Mouse (Mus musculus): ENCODE results near the gene Ddo.
A peak's percentile ranks its signal among the peaks of the same experiment; 100 is the strongest.

The Ddo gene

DNA sequence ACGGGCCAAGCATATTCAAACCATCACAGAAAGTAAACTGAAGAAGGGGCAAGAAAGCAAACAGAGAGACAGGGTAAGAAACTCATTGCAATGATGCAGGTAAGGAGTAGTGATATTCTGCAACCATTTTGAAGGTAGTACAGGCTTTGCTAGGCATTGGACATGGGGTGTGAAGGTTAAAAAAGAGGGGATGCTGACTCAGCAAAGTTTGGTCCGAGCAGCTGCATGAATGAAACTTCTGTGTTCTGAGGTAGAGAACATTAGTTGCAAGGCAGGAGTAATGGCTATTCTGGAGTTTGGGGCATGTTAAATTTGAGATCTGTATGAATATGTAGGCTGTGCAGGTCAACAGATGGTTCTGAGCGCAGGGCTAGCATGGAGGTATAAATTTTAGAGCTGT, 35.5 kb downstream of the Ddo start:
- no peak for DNase-seq (ENCODE audit: low spot score in 2 of 2)

DNA sequence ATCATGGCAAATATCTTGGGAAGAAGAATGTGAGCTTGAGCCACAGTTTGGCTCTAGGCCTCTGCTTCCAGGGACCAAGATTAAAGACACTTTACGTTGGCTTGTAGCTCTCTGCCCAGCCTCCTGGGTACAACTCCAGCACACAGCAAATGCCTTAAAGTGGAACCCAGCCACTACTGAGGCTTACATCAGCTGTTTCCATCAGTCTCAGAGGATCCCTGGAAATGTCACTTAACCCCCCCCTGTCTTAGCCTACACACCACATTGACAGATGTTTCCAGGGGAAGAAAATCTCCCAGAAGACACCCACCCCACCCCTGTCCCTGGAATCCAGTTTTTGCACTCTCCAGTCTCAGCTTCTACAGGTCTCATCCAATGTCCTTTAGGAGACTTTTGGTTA, 37.1 kb downstream of the Ddo start:
- DNase-seq (ENCODE audit: low spot score in 2 of 2) = no peak

DNA sequence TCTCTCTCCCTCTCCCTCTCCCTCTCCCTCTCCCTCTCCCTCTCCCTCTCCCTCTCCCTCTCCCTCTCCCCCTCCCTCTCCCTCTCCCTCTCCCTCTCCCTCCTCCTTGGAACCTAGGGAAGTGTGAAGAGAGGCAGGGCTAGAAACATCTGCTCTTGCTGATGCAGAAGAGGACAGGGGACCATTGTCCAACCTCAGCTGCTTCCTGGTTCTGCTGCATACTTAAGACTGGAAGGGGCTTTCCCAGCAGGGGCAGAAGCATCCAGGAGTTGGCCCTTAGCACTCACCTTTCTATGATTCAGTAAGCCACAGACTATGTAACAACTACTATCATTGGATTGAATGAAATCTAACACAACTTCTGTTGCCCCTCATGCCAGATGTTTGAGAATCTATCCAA, 38.8 kb downstream of the Ddo start:
- no peak for DNase-seq (ENCODE audit: low spot score in 2 of 2)

DNA sequence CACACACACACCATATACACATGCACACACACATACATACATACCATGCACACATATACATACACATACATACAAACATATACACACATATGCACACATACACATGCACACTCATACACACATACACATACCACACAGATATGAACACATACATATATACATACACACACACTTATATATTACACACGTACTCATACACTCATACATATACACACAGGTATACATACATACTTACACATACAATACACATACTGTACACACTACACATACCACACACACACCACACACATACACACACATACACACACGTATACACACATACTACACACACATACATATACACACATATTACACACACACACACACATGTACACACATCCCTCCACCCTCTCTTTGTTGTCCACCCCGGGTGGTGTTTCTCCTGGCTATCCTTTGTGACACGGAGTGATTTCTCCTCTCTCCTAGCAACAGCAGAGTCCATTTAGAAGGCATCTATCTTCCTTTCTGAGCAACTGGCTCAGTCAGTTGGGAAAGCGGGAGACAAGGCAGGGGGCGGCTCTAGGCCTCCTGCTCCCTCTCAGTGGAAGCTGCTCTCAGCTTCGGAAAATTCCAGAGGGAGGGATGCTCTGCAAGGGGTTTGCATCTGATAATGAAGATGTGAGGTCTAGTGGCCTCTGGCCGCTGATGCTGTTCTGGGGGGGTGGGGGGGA, 42.9 kb downstream of the Ddo start:
- no peak for DNase-seq (ENCODE audit: low spot score in 2 of 2)

DNA sequence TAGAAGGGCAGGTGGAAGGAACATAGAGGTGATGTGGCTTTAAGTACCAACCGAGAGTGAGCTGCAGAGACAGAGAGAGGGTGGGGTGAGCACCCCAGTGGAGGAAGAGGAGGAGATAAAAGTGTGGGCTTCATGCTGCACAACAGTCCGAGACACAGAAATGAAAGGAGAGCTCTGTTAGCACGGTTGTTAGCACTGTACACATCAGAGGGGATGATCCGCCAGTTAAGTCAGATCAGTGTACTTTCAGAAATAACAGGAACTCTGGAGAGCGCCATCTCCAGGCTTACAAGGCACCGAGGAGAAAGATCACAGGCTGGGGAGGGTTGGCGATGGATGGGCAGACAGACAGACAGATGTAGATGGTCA, 43.5 kb downstream of the Ddo start:
- no peak for DNase-seq (ENCODE audit: low spot score in 2 of 2)

DNA sequence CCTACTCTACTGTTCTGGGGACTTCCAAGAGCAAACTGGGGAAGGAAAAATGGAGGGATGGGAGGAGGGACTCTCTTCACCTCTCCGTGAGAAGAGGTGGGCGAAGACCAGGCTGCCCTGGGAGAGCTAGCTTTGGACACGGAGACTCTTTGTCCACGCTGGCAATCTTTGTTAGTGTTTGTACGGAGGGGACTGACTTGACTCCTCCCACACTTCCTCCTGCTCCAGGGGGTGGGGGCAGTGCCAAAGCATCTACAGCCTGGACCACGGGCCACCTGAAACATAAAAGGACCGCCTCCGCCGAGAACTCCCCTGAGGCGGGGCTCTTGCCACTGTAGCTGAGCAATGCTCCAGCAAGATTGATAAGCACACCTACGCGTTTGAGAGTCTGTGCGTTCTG, 44.3 kb downstream of the Ddo start:
- DNase-seq (ENCODE audit: low spot score in 2 of 2) = no peak

DNA sequence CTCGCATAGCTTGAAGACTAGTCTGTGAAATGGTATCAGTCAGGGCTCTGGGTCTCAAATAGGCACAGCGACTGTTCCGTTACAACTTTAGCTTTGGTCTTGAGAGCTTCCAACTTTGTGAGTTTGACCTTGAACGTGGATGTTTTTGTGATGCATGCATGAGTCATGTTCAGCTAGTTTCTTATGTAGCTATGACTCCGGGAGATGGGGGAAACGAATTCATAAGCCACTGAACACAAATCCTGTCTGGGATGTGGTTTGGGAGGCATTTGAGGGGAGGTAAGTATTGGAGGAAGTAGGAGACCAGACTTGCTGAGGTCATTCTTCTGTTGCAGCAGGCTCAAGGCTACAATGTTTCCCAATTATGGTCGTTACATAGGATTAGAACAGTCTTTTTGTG, 46.1 kb downstream of the Ddo start:
- DNase-seq (ENCODE audit: low spot score in 2 of 2) = no peak

DNA sequence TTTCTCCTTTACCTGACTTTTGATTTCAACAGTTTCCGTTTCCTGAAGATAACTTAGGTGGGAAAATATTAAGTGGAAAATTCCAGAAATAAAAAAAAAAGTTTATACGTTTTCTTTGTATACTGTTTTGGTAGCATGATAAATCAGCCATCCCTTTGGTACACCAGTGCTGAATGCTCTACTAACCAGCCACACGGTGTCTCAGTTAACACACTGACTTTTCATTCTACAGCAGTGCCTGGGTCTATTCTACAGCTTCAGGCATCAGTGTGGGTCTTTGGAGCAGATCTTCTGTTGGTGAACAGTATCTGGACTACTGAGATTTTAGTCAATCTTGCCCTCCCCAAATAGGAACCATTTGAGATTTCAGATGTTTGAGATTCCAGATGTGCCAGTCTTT, 48.7 kb downstream of the Ddo start:
- DNase-seq (ENCODE audit: low spot score in 2 of 2) = no peak

DNA sequence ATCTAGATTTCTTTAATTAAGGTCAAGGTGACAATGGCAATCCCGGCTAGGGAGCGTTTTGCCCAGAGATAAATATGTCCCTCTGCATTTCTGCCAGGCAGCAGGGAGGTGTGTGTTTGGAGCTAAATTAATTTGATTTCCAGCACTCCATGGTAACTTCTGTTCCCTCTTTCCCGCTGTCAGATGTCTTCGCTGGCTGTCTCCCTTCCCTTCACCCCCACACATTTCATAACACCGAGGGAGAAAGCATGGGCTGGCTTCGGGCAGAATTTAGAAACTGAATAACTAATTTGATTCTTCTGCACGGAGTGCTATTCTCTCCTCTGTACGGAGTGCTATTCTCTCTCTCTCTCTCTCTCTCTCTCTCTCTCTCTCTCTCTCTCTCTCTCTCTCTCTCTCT, 52.7 kb downstream of the Ddo start:
- no peak for DNase-seq (ENCODE audit: low spot score in 2 of 2)

DNA sequence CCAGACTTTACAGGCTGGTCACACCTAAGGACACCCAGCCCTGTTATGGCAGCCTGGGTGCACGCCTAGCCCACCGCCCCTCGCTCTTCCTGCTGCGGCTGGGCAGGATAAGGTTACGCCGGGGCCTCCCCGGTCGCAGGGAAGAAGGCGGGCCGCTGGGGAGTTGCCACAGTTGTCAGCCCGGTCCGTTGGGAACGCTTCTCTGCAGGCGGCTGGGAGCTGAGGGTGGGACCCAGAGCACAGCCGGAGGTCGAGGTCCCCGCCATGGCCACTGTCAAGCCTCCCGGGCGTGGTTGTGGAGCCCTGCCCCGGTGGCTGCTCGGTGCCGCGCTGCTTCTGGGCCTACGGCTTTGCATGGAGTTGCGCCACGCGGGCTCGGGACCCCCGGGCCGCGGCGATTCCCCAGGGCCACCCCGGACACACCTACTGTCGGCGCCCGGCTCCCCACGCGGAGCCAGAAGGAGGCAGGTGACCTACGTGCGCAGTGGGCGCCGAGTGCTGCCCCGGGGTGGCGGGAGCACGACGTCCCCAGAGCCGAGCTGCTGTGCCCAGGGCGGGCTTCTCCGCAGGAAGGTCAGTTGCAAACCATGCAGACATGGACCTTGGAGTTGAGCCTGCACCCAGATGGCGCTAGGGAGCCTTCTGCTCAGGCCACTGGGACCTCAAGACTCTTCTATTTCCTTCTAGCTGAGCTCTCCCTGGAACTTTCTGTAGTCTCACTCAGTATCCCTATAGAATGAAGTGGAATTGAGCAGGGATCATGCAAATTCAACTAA, 53.5 kb downstream of the Ddo start, which contains the start of gene Mettl24:
TSS of gene Mettl24 (plus strand) at position 191 of the 776 bp plus-strand sequence.
- DNase-seq (ENCODE audit: low spot score in 2 of 2) = peak in 1 of 2 experiments; percentile 4

DNA sequence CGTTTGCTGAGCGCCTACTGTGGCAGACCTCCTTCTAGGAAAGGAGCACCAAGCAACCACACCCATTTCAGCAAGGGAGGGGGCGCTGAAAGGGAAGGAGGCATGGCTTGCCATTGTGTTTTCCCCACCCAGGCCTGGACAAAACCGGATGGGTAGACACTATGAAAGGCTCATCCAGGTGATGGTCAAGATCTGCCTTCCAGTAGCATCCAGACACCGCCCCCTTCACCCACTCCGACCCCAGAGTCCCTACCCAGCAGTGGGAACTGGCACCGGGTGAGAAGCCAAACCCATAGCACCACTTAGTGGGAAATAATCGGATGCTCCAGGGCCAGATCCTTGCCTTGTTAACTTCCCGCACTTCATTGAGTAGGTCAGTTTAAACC, 54.0 kb downstream of the Ddo start:
- no peak for DNase-seq (ENCODE audit: low spot score in 2 of 2)

DNA sequence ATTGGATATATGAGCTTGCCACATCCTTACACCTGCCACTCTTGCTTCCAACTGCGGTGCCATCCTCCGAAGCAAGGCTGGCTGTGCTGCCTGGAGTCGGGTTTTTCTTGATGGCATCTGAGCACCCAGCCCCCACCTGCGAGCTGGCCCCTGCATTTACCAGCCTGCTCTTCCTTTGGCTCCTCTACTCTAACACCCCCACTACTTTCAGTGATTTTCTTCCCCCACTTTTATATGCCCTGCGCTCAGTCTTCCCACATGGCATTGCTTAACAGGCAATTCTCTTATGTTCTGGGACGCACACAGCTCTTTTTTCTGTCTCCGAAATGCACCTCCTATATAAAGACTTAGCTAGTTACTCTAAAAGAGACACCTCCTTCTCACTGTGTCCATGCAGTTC, 54.5 kb downstream of the Ddo start:
- no peak for DNase-seq (ENCODE audit: low spot score in 2 of 2)

DNA sequence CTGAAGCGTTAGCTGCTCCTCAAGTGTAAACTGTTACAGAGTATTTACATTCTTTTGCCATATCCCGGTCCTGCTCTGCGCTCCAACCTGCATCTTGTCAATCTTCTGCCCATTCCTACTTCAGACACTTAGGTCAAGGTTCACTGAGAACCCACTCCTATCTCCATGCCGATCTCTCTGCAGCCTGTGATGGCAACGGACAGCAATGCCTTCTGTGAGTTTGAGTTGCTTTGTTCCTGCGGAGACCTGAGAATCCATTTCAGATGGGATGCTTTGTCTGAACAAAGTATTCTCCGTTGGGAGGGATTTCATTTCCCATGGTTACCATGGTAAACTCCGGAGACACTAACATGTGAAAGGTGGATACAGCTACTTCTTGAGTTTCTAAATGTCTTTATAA, 55.8 kb downstream of the Ddo start:
- DNase-seq (ENCODE audit: low spot score in 2 of 2) = no peak

DNA sequence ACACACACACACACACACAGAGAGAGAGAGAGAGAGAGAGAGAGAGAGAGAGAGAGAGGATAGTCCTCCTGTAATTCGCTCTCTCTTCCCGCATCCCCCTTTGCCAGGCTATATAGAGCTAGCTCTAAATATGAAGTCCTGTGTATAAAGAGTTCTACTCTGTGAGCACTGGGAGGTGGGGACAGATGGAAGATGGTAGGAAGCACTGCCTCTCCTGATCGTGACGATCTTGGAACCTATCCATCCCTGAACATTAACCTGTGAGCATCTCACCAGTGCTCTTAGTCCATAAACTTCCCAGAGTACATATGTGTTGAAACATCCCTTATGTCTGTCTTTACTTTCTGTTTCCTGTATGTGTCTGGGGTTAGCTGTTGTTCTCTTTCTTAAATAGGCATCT, 57.2 kb downstream of the Ddo start:
- no peak for DNase-seq (ENCODE audit: low spot score in 2 of 2)

DNA sequence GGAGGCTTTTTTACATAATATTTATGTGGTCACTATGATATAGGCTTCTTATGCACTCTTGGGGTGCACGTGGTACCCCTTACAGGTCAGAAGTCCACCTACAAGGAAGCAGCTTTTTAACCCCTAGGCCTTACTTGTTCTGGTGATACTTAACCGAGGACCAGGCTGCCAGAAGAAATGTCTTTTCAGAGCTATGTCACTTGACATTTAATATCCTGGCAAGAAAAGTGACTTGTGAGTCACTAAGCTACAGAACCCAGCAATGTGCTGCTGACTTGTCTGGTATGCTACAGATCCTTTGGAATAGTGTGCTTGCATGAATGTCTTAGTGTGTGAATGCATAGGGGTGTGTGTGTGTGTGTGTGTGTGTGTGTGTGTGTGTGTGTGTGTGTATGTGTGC, 57.6 kb downstream of the Ddo start:
- DNase-seq (ENCODE audit: low spot score in 2 of 2) = no peak

DNA sequence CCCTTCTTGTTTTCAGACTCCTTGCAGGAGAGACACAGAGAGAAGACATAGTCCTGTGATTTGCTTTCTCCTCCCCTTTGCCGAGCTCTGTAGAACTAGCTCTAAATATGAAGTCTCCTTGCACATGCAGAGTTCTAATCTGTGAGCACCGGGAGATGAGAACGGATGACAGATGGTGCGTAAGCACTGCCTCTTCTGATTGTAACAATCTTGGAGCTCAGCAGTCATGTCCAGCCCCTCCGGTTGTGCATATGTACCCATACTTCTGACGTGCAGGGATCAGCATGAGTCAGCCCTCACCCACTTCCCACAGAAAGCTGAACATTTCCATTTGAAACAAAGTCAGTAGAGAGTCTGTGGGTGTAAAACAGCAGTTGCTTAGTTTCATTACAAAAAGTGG, 58.5 kb downstream of the Ddo start:
- no peak for DNase-seq (ENCODE audit: low spot score in 2 of 2)

DNA sequence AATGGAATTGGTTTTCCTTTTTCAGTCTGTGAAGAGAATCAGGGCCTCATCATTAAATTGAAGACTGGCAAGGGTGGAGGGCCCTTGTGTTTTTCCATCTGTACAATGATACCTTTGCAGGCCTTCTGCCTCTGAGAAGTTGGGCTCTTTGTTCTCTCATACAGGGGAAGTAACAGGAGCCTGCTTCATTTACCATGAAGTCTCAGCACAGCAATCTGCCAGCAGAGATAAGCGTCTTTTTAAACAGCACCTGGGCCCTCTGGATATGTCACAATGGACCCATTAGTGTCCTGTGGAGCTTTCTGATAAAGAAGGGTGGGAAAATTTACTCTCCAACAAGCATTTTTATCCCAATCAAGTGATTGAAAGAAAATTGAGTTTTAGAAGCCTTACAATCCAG, 59.1 kb downstream of the Ddo start:
- DNase-seq (ENCODE audit: low spot score in 2 of 2) = no peak

DNA sequence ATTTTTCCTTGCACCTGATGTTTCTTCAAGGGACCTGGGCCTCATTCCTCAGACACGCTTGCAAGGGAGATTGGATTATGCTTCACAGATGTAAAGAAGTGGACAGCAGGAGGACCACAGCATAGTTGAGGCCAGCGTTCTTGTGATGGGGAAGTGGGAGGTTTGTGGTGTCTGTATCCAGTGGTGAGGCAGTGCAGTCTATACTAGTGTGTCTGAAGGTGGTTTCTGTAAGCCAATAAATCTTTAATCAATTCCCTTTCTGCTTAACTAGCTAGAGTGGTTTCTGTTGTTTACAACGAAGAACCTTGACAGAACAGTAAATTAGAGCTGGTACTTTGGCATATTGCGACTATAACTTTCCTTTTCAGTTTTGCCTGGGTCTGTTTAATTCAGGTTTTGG, 68.8 kb downstream of the Ddo start:
- no peak for DNase-seq (ENCODE audit: low spot score in 2 of 2)

DNA sequence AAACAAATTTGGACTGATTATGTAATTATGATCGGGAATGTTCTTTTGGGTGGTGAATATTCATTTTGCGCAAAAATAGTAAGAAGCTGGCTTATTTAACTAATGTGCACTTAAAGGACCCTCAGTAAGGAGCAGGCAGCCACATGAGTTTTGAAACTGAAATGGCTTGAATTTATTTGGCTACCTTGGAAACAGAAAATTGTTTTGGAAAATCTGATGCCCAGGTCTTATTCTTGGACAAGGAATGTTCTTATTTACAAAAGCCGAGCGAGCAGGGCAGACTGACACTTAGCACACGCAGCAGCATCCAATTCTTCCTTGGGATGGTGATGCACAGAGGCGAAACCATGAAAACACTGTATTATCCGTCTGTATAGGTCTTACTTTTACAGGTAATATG, 81.3 kb downstream of the Ddo start:
- DNase-seq (ENCODE audit: low spot score in 2 of 2) = no peak

DNA sequence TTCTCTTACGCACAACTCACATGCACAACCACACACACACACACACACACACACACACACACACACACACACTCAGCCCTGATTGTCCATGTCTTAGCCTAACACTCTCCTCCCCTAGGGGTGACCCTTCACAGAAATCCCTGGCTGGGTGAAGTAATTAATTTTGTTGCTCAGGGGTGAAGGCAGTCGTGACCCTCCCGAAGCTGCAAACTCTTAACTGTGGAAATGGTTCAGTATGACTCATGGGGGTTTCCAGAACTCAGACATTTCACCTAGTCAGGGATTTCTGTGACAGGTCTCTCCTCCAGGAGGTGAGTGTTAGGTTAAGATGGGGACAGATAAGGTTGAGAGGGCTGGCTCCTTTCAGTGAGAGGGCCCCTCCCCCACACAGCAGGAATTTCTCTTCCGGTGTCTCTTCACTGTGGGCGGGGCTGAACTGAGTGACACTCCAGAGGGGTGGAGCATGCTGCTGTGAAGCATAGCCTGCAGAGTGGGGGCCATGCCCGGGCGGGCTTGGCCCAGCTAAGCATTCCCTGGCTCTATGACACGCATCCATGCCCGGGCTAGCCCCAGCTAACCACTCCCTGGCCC, 83.3 kb downstream of the Ddo start:
- DNase-seq (ENCODE audit: low spot score in 2 of 2) = peak in 1 of 2 experiments; percentile 7

DNA sequence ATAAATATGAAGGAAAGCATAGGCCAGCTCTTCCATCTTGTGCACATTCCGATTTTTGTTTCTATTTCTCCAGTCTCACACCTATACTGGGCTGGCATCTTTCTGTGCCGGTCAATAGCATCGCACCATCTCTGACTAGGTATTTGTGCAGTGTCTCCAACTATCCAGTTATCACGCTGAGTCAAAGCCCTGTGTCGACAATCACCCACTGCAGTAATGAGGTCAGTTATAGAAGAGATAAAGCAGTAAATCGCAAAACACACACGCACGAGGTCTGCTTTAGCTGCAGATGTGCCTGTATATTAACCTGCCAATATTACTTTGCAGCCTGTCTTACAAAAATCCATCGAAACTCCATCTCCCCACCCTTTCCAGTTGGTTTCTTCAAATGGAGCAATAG, 84.0 kb downstream of the Ddo start:
- no peak for DNase-seq (ENCODE audit: low spot score in 2 of 2)

DNA sequence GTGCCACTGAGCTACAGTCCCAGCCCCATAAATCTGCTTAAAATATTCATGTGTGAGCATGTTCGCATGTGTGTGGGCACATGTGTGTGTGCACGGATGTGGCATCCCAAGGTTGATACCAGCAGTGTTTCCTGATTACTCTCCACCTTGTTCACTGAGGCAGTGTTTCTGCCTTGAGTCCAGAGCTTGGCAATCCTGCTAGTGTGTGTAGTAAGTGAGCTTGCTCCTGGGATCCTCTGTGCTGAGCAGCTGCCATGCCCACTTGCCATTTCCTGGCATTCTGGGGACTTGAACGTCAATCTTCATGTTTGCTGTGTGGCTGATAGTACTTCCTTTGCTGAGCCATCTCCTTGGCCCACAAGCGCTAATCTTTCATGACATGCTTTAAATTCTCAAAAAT, 85.3 kb downstream of the Ddo start:
- DNase-seq (ENCODE audit: low spot score in 2 of 2) = no peak

DNA sequence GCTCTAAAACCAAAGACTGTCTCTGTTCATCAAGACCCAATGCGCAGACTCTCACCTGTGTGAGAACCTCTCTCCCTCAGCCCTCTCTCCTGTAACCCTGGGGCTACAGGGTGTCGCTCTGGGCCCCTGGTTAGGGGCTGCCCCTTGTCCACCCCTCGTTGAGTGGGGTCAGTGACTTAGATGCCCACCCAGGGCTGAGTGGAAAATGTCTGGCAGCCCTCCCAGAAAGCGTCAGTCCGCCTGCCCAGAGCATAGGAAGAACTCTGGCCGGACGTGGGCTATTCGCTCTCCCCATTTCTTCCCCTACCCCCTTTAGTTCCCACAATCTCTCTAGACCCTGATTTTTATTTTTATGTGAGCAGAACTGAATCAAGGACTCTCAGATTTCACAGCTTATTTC, 86.5 kb downstream of the Ddo start:
- DNase-seq (ENCODE audit: low spot score in 2 of 2) = no peak
